Mouse (Mus musculus) layer of hippocampus, adult 2 months (tissue): ENCODE results near the gene Rnf135. TPM values are rescaled to one million over a fixed set of nuclear protein-coding genes. Genes with fewer than 3 reads are reported as not detected.
"Not testable (repeated sequence)": the region's sequence is repeated elsewhere in the genome, so short reads cannot be mapped to it uniquely, and the experiment has no call there.

Experiments
- DNase-seq, 2 experiments: peaks; one replicate each; pipeline ENCODE4 v3.0.0; 2022; ENCODE audit warnings: low spot score in 2 of 2
- H3K27ac ChIP-seq: fragments of 200-600 bp; 2 replicates; pipeline ENCODE4 v1.8.1; 2022
- H3K4me3 ChIP-seq: fragments of 200-600 bp; 2 replicates; pipeline ENCODE4 v1.8.1; 2022; ENCODE audit warnings: mild to moderate bottlenecking
- CTCF ChIP-seq: fragments of 200-600 bp; conservative IDR thresholded peaks from 2 replicates; pipeline ENCODE4 v1.8.1; 2022; ENCODE audit warnings: antibody characterized with exemption, mild to moderate bottlenecking, moderate library complexity
- total RNA-seq, 2 experiments: library from RNA; stranded (reverse); gene quantifications; 2 replicates each; pipeline ENCODE4 v1.2.3; 2021

The Rnf135 gene
- total RNA-seq, 2 experiments from 2014 or later = 4.1 to 4.9 TPM

DNA sequence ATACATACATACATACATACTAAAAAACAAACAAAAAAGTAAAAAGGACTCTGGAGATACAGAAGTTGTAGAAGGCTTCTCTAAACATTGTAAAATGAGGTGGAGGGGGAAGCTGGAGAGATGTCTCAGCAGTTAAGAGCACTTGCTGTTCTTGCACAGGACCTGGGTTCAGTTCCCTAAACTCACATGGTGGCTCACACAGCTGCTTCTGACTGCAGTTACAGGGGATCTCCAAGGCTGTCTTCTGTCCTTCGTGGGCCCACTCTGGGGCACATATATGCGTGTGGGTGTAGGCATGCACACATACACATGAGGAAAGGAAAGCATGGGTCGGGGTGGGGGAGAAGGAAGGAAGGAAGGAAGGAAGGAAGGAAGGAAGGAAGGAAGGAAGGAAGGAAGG lies 14.0 kb upstream of the Rnf135 start:
- no peak for TF ChIP-seq CTCF
- no peak overlapping the region for H3K27ac ChIP-seq
- no peak for DNase-seq
- no peak overlapping the region for H3K4me3 ChIP-seq

GRCm38 (mm10) chr11:80170351-80170750 lies 13.3 kb upstream of the Rnf135 start:
- Histone ChIP-seq H3K4me3 (no peak overlapping the region), H3K27ac (no peak overlapping the region)
- TF ChIP-seq CTCF = no peak
- no peak for DNase-seq

DNA sequence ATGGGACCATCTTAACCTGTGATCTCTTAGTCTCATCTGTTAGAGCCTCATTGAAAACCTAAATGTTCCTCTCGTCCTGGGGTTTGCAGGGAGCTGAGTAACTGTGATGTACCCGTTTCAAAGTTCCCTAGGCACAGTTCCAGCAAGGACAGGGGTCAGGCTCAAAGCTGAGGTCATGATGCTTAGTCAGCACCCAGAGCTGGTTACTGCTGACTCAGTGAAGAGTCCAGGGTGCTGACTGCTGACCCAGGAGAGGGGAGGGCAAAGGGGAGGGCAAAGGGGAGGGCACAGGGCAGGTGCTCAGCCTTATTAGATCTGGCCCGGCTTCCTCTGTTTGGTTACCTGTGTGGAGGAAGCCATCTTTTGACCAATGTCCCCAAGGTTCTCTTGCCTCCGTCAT lies 11.8 kb upstream of the Rnf135 start:
- no peak for TF ChIP-seq CTCF
- Histone ChIP-seq H3K4me3 (no peak overlapping the region), H3K27ac (no peak overlapping the region)
- no peak for DNase-seq

DNA sequence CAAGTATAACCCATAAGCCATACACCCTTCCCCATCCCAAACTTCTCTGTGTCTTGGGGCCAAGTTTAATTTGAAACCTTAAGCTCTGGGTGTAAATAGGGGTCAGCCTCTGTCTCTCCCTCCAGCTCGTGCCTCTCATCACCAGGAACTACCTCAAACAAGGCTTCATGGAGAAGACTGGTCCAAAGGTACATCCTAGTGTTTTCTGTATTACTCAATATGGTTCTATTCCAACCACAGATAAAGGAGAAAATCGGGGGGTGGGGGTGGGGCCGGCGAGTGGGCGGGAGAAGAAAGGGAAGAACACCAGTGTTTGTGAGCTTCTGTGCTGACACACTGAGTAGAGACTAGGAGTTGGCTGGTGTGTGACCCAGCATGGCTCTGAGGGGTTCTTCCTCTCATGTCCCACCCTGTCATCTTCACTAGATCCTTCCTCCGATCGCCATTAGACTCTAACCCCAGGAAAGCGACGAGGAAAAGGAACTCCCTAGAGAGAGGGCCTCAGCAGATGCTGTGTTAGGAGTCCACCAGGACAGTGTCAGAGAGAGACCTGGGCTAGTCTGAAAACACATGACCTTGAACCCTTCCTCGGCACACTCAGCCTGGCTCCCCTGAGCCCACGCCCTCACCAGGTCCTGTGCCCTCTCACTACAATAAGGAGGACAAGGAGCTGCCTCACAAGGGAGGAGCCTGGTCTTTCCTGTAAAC lies 9.5 kb upstream of the Rnf135 start:
- H3K27ac ChIP-seq = no peak overlapping the region
- no peak for DNase-seq
- H3K4me3 ChIP-seq = no peak overlapping the region
- TF ChIP-seq CTCF = no peak

GRCm38 (mm10) chr11:80176911-80177895 lies 6.4 kb upstream of the Rnf135 start:
- DNase-seq = no peak
- no peak overlapping the region for H3K4me3 ChIP-seq
- H3K27ac ChIP-seq = peak overlapping the region; percentile 58; the same call in 1 of the 2 replicates
- no peak for TF ChIP-seq CTCF

- peak overlapping the region; percentile 58 for H3K27ac ChIP-seq
- TF ChIP-seq CTCF = no peak
- no peak for DNase-seq
- no peak overlapping the region for H3K4me3 ChIP-seq
These were observed 5.3 kb upstream of the Rnf135 start for GRCm38 (mm10) chr11:80178316-80178715.

DNA sequence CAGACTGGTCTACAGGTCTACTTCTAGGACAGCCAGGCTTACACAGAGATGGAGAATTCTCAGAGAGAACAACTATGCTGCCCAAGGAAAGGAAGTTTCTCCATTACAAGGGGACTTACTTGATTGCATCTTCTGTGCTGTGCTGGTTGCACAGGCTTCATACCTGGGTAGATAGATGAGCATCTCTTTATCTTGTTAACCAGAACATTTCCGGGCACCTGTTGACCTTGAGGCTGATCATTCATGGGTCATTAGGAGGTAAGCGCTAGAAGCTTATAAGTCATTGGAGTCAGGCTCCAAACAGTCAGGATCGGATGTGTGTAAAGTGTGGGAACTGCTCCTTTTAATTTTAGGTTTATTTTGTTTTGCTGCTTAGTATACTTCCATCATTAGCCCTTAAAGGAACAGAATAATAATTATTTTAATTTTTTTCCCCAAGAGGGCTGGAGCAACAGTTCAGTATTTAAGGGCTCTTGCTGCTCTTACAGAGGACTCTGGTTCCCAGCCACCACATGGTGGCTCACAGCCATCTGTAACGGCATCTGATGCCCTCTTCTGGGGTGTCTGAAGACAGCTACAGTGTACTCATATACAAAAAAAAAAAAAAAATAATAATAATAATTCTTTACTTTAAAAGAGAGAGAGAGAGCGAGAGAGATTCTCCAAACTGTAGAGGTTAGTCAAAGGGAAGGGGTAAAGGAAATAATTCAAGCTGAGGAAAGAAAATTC lies 2.5 kb upstream of the Rnf135 start:
- Histone ChIP-seq H3K4me3 (no peak overlapping the region), H3K27ac (no peak overlapping the region)
- DNase-seq = no peak
- TF ChIP-seq CTCF = peak; percentile 31

DNA sequence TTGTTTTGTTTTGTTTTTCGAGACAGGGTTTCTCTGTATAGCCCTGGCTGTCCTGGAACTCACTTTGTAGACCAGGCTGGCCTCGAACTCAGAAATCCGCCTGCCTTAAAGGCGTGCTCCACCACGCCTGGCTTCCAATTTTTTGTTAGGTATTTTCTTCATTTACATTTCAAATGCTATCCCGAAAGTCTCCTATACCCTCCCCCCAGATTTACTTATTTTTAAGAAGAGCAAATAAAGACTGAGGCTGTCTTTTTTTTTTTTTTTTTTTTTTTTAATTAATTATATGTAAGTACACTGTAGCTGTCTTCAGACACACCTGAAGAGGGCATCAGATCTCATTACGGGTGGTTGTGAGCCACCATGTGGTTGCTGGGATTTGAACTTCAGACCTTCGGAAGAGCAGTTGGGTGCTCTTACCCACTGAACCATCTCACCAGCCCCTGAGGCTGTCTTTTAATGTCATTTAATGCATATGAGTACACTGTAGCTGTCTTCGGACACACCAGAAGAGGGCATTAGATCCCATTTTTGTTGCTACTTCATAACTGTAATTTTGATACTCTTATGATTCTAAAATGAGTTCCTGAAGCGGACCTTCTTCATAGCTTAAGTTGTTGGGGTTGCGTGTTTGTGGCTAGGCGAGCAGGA lies 472 bp upstream of the Rnf135 start:
- not testable (repeated sequence) for DNase-seq
- Histone ChIP-seq H3K4me3 (peak overlapping the region; percentile 65), H3K27ac (peak overlapping the region; percentile 96)
- TF ChIP-seq CTCF = peak; percentile 64

DNA sequence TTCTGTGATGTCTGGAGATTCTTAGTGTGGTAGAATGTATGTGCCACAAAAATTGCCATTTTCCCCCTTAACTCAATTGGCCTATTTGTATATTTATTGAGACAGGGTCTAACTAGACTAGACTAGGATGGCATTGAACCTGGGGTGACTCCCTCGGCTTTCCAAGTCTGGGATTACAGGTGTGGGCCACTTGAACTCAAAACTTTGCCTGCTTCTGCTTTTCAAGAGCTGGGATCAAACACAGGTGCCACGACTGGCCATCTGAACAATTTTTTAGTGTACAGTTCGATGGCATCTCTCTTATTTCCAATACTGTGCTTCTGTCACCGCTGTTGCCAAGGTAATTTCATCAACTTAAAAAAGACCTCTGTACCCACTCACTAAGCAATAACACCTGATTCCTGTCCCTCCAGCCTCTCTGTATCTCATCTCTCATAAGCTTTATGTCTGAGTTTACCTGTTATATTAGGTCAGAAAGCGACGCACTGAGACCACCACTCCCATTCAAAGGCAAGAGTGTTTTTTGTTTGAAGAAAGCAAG lies 950 bp downstream of the Rnf135 start:
- no peak for TF ChIP-seq CTCF
- H3K27ac ChIP-seq = peak overlapping the region; percentile 96
- DNase-seq = no peak
- H3K4me3 ChIP-seq = peak overlapping the region; percentile 65

DNA sequence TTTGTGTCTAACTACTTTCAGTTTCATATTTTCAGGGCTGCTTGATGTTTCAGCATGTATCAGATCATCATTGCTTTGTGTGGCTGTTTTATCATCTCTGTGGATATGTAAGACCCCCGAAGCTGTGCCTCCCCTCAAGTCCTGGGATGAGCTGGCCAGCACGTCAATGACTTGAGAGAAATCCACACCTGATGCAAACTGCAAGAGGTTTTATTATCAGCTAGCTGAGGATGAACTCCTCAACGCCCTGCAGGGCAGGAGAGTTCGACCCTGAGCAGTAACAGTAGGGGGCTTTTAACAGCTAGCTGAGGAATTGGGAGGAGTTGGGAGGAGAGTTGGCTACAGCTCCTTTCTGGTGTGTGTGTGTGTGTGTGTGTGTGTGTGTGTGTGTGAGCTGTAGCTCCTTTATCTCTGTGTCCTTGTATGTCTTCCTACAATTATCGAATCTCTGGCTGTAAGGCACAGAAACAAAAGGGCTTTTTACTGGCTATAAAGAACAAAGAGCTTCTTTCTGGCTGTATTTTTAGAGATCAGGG lies 1.9 kb downstream of the Rnf135 start:
- peak overlapping the region; percentile 96; the same call in 1 of the 2 replicates for H3K27ac ChIP-seq
- not testable (repeated sequence) for DNase-seq, H3K4me3 ChIP-seq

GRCm38 (mm10) chr11:80190280-80190679 lies 6.6 kb downstream of the Rnf135 start:
- DNase-seq = no peak
- no peak for TF ChIP-seq CTCF
- no peak overlapping the region for H3K27ac ChIP-seq

DNA sequence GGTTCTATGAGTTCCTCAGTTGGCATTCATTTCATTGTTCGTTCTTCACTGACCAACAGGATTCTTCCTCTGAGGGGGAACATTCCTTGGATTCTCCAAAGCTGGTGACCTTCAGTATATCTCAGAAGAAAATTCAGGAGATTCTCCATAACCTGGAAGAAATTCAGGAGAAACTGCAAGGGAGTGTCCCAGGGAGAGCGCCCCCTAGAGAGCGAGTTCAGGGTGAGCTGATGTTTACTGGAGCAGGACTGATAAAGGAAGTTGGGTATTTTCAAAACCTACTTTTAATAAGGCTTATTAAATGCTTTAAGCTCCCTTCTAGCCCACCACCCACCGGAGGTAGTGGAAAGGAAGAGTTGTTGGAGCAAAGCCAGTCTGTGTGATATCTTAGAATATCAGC lies 10.2 kb downstream of the Rnf135 start:
- no peak overlapping the region for H3K4me3 ChIP-seq
- H3K27ac ChIP-seq = no peak overlapping the region
- DNase-seq = no peak
- peak; percentile 49 for TF ChIP-seq CTCF

More at GRCm38 (mm10) chr11:80190280-80190679, 6.6 kb downstream of the Rnf135 start:
- no peak overlapping the region for H3K4me3 ChIP-seq
